Mouse (Mus musculus) midbrain, postnatal 0 days (tissue): ENCODE measurements at regions not wholly inside any gene's neighbourhood (a gene's known extent, or its start where the extent isn't known, plus 50 kb on each side); places are given as distances from the start of the nearest gene placed in this dataset.

Experiments used
- ATAC-seq: fragments of 200-750 bp; cut with Nextera tagmentation; 2 replicates; pipeline ENCODE4 v1.8.0; 2017; ENCODE audit warnings: moderate number of reproducible peaks, mild to moderate bottlenecking, moderate TSS enrichment, moderate library complexity; ENCODE audit not compliant: low FRiP score
- DNase-seq: peaks from one replicate; pipeline ENCODE4 v3.0.0-alpha.2; 2015; ENCODE audit warnings: low spot score
- H3K27ac ChIP-seq: fragments of 300-500 bp; sonication (generic); 2 replicates; pipeline ENCODE4 v1.5.1; 2014; ENCODE audit warnings: low read depth, mild to moderate bottlenecking, low read length, mixed read lengths
- H3K27me3 ChIP-seq: fragments of 300-500 bp; sonication (generic); 2 replicates; pipeline ENCODE4 v1.6.1; 2014; ENCODE audit warnings: low read length, control low read depth, mixed read lengths; ENCODE audit not compliant: insufficient read depth
- H3K36me3 ChIP-seq: fragments of 300-500 bp; sonication (generic); 2 replicates; pipeline ENCODE4 v1.6.1; 2014; ENCODE audit warnings: low read length, control low read depth, mixed read lengths; ENCODE audit not compliant: insufficient read depth
- H3K4me1 ChIP-seq: fragments of 300-500 bp; sonication (generic); 2 replicates; pipeline ENCODE4 v1.6.1; 2014; ENCODE audit warnings: mild to moderate bottlenecking, control low read depth, antibody characterized with exemption, low read length, mixed read lengths; ENCODE audit not compliant: insufficient read depth
- H3K4me2 ChIP-seq: fragments of 300-500 bp; sonication (generic); 2 replicates; pipeline ENCODE4 v1.6.1; 2014; ENCODE audit warnings: low read depth, mild to moderate bottlenecking, low read length, mixed read lengths; ENCODE audit not compliant: poor library complexity, severe bottlenecking
- H3K4me3 ChIP-seq: fragments of 300-500 bp; sonication (generic); 2 replicates; pipeline ENCODE4 v1.5.1; 2014; ENCODE audit warnings: low read depth, mild to moderate bottlenecking, low read length, moderate library complexity
- H3K9ac ChIP-seq: fragments of 300-500 bp; sonication (generic); replicated peaks from 2 replicates; pipeline ENCODE4 v1.6.1; 2014; ENCODE audit warnings: mild to moderate bottlenecking, low read length, moderate library complexity, mixed read lengths; ENCODE audit not compliant: poor library complexity, severe bottlenecking
- H3K9me3 ChIP-seq: fragments of 300-500 bp; sonication (generic); 2 replicates; pipeline ENCODE4 v1.6.1; 2016; ENCODE audit warnings: low read length, control low read depth
- CTCF ChIP-seq: IDR thresholded peaks from 2 replicates; pipeline ENCODE4 v1.5.1; 2016; ENCODE audit warnings: antibody characterized with exemption, mild to moderate bottlenecking
- WGBS: fragments of 180-500 bp; shearing (Covaris S2); extraction: QIAGEN DNeasy Blood & Tissue Kit; methylation state at CpG from one replicate; pipeline ENCODE4 v1.1.7; 2014; 5-methylcytosine and 5-hydroxymethylcytosine counted together

DNA sequence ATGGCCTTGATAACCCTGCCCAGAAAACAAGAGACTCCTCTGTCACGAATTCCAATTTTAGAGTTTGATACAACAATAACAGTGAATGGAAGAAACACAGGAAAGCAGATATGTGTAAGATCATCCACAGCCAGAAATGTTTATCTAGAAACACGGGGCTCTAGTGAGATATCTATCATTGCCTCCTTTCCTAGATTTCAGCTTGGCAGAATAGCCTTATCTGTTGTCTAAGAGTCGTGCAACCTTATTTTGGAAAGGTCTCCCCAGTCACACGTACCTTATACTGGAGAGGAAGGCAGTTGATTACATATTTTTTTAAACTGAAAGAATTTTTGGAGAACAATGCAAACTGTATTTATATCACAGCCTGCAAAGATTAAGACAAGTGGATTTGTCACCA lies 61.6 kb downstream of the Gm10295 start:
- H3K9ac ChIP-seq = no peak overlapping the region
- no peak for TF ChIP-seq CTCF
- no peaks in the 10 kb centered on the region for H3K27me3 ChIP-seq
- H3K4me3 ChIP-seq = no peak overlapping the region
- H3K27ac ChIP-seq = no peak overlapping the region
- DNase-seq (no peak), ATAC-seq (no peak)
- H3K9me3 ChIP-seq = no peaks in the 10 kb centered on the region
- H3K4me2 ChIP-seq = no peak overlapping the region
- 78% methylated on average over 4 of the region's 4 CpGs for WGBS
- no peaks in the 10 kb centered on the region for H3K36me3 ChIP-seq
- no peaks in the 10 kb centered on the region for H3K4me1 ChIP-seq

DNA sequence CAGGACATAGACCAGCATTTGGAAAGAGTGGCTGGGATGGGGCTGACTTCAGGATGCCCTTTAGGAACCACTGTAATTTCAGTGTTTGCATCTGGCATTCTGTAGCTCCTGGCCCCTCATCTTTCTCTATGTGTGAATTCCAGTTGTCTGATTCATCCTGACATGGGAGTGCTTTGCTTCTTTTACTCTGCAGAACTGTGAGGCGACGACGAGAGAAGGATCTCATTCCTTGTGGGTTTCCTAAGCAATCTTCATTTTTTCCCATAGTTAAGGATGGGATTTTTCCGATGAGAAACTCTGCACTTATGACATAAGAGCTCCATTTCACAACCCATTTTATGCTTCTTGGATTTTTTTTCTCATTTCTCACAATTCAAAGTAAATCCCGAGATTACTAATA lies 62.0 kb downstream of the Gm10295 start:
- no peak overlapping the region for H3K9ac ChIP-seq
- ATAC-seq = no peak
- no peak for DNase-seq
- TF ChIP-seq CTCF = no peak
- 81% methylated on average over 5 of the region's 5 CpGs for WGBS
- no peak overlapping the region for H3K4me2 ChIP-seq
- H3K4me3 ChIP-seq = no peak overlapping the region
- no peaks in the 10 kb centered on the region for H3K4me1 ChIP-seq
- no peaks in the 10 kb centered on the region for H3K36me3 ChIP-seq
- H3K27ac ChIP-seq = no peak overlapping the region
- H3K27me3 ChIP-seq = no peaks in the 10 kb centered on the region
- H3K9me3 ChIP-seq = no peaks in the 10 kb centered on the region

DNA sequence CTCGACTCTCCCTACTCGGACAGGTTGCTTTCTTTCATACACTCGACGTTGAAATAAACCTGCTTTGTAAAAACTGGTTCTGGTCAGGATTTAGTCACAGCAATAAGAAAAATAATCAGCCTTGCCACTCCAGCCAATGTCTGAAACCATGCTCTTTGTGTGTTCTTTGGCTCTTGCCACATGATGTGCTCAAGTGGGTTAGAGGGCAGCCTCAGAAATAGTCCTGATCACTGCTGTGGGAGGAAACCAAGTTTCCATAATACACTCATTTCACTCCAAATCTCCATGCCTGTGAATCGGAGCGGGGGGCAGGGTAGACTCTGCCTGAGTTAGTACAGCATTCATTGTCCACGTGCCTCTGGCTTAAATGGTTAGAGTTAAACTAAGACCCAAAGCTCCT lies 63.8 kb downstream of the Gm10295 start:
- Histone ChIP-seq H3K36me3 (no peaks in the 10 kb centered on the region), H3K9me3 (no peaks in the 10 kb centered on the region), H3K4me3 (no peak overlapping the region), H3K4me1 (no peaks in the 10 kb centered on the region), H3K4me2 (no peak overlapping the region), H3K27ac (no peak overlapping the region), H3K27me3 (no peaks in the 10 kb centered on the region), H3K9ac (no peak overlapping the region)
- TF ChIP-seq CTCF = no peak
- no peak for DNase-seq
- ATAC-seq = no peak
- WGBS = 84% methylated on average over 7 of the region's 7 CpGs

DNA sequence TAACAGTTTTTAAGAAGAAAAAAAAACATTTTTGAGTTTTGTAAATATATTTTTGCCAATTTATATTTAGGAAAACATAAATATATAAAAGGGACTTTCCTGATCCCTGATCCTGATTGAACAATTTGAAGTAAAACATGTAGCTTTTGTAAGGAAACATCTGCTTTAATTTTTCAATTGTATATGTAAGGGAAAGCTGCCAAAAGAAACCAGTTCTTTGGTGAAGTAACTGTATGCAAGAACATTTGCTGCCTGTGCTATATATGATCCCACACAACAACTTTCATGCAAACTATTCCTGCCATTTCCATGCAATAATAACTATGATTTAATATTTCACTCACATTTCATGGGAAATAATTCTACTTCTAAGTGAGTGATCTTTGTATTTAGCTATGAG lies 67.0 kb downstream of the Gm10295 start:
- H3K36me3 ChIP-seq = no peaks in the 10 kb centered on the region
- no peak overlapping the region for H3K27ac ChIP-seq
- no peaks in the 10 kb centered on the region for H3K4me1 ChIP-seq
- H3K27me3 ChIP-seq = no peaks in the 10 kb centered on the region
- DNase-seq (no peak), ATAC-seq (no peak)
- no peak for TF ChIP-seq CTCF
- no peaks in the 10 kb centered on the region for H3K9me3 ChIP-seq
- no peak overlapping the region for H3K9ac ChIP-seq
- no peak overlapping the region for H3K4me3 ChIP-seq
- H3K4me2 ChIP-seq = no peak overlapping the region

DNA sequence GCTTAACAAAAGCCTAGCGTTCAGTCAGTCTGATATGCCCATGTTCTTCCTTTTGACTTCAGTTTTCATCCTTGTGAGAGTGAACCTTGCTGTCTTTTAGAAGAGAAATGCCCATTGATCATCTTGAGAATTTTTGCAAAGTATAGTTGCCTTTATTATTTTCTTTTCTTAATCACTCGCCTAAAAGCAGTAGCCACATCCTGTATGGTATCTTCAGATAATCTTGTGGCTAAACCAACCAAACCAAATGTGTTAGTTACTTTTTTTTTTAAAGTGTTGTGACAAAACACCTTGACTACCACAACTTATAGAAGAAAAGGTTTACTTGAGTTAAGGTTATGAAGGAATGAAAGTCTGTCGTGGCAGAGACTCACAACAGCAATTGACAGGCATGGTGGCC lies 67.9 kb downstream of the Gm10295 start:
- no peaks in the 10 kb centered on the region for H3K9me3 ChIP-seq
- no peak overlapping the region for H3K9ac ChIP-seq
- H3K27ac ChIP-seq = no peak overlapping the region
- 88% methylated on average over 3 of the region's 3 CpGs for WGBS
- no peaks in the 10 kb centered on the region for H3K27me3 ChIP-seq
- no peak for TF ChIP-seq CTCF
- no peaks in the 10 kb centered on the region for H3K36me3 ChIP-seq
- no peaks in the 10 kb centered on the region for H3K4me1 ChIP-seq
- no peak overlapping the region for H3K4me3 ChIP-seq
- H3K4me2 ChIP-seq = no peak overlapping the region
- no peak for DNase-seq
- ATAC-seq = no peak

DNA sequence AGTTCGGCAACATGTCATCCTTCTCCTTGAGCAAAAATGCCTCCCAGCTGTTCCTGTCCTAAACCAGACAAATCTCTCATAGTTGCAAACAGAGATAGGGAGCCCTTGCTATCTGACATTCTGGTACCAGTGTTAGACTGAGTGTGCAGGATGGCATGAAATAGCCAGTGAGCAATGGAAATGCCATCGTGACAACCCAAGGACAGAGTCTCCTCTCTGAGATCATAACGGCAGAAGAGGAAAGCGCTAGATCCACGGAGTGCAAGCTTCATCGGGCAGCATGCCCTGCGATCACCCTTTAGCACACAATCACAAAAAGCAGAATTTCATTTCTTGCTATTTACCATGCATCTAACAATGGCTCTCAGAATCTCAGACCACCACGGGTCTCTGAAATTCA lies 85.2 kb downstream of the Gm10295 start:
- Histone ChIP-seq H3K36me3 (no peaks in the 10 kb centered on the region), H3K4me3 (no peak overlapping the region), H3K27ac (no peak overlapping the region), H3K27me3 (no peaks in the 10 kb centered on the region), H3K9me3 (no peaks in the 10 kb centered on the region), H3K4me2 (no peak overlapping the region), H3K9ac (no peak overlapping the region), H3K4me1 (no peaks in the 10 kb centered on the region)
- TF ChIP-seq CTCF = no peak
- WGBS = 84% methylated on average over 8 of the region's 8 CpGs
- DNase-seq (no peak), ATAC-seq (no peak)

DNA sequence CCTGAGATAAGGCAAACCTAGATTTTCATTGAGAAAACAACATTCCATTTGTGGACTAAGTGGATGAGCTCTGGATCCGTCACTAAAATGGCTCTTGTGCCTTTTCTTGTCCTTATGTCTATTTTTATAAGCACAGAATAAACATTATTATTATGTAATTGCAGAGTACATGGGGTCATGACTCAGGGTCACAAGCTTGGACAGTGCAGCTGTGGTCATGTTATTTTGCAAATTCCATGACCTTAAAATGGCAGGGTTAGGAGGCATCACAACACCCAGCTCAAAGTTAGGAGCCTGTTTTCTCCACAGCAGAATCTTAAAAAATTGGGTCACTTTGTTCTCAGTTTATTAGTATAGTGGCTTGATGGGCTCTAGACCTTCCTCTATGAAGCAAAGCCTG lies 87.2 kb downstream of the Gm10295 start:
- ATAC-seq = no peak
- H3K4me1 ChIP-seq = no peaks in the 10 kb centered on the region
- WGBS = 95% methylated on average over 1 of the region's 1 CpGs
- no peak overlapping the region for H3K9ac ChIP-seq
- DNase-seq = no peak
- no peaks in the 10 kb centered on the region for H3K27me3 ChIP-seq
- H3K4me3 ChIP-seq = no peak overlapping the region
- H3K9me3 ChIP-seq = no peaks in the 10 kb centered on the region
- H3K36me3 ChIP-seq = no peaks in the 10 kb centered on the region
- H3K4me2 ChIP-seq = no peak overlapping the region
- no peak for TF ChIP-seq CTCF
- H3K27ac ChIP-seq = no peak overlapping the region
